Mouse (Mus musculus) cerebellum, adult 2 months (tissue): Measurements from ENCODE around the gene Mpzl1.

Source experiments
- CTCF ChIP-seq: fragments of 200-500 bp; IDR thresholded peaks from 2 replicates; pipeline ENCODE4 v1.5.1; 2011; ENCODE audit warnings: low read depth, mild to moderate bottlenecking, control low read depth, low read length, moderate library complexity, borderline replicate concordance; ENCODE audit not compliant: insufficient read depth
- POLR2A ChIP-seq: fragments of 200-500 bp; IDR thresholded peaks from 2 replicates; pipeline ENCODE4 v1.6.1; 2011; ENCODE audit warnings: low read length, control low read depth, borderline replicate concordance; ENCODE audit not compliant: insufficient read depth

DNA sequence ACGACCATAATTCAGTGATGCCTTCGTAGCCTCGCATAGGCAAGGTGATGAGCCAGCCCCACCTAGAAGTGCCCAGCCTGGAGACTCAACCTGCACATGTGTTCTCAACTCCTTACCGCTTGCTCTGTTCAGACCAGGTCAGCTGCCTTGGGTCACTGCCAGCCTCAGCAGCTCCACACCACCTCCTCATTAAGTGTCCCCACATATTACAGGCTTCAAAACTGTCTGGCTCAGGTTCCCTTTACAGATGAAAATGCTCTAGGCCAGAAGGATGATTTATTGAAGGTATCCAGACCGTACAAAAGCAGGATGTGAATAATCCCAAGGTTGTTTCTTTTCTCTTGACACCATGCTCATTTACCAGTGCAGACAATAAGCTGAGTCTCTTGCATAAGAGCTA, 8.4 kb downstream of the Mpzl1 start:
- TF ChIP-seq CTCF (no peak), POLR2A (no peak)
